Mouse (Mus musculus): ENCODE results near the gene Dusp6.

The Dusp6 gene

GRCm38 (mm10) chr10:99244655-99245260 is 18.3 kb upstream of the Dusp6 start:
- ATAC-seq (ENCODE audit: insufficient number of reproducible peaks, low FRiP score, low TSS enrichment): no peak

- ATAC-seq (ENCODE audit: insufficient number of reproducible peaks, low FRiP score, low TSS enrichment): no peak
Observed at GRCm38 (mm10) chr10:99246797-99247508, 16.1 kb upstream of the Dusp6 start.

GRCm38 (mm10) chr10:99250874-99251281 is 12.2 kb upstream of the Dusp6 start:
- ATAC-seq (ENCODE audit: insufficient number of reproducible peaks, low FRiP score, low TSS enrichment): 0 out of 2 replicates have a peak, but pooled peaks have one; percentile 27

GRCm38 (mm10) chr10:99253412-99253811 is 9.6 kb upstream of the Dusp6 start:
- no peak for ATAC-seq (ENCODE audit: insufficient number of reproducible peaks, low FRiP score, low TSS enrichment)

GRCm38 (mm10) chr10:99255830-99256570 is 7.0 kb upstream of the Dusp6 start:
- ATAC-seq (ENCODE audit: insufficient number of reproducible peaks, low FRiP score, low TSS enrichment): no peak

- ATAC-seq (ENCODE audit: insufficient number of reproducible peaks, low FRiP score, low TSS enrichment): no peak
Observed at GRCm38 (mm10) chr10:99257531-99257930, 5.5 kb upstream of the Dusp6 start.

GRCm38 (mm10) chr10:99259840-99260239 is 3.2 kb upstream of the Dusp6 start:
- no peak for ATAC-seq (ENCODE audit: insufficient number of reproducible peaks, low FRiP score, low TSS enrichment)

GRCm38 (mm10) chr10:99261151-99261635 is 1.8 kb upstream of the Dusp6 start:
- ATAC-seq (ENCODE audit: insufficient number of reproducible peaks, low FRiP score, low TSS enrichment): peak; percentile 34

- peak; percentile 43 for ATAC-seq (ENCODE audit: insufficient number of reproducible peaks, low FRiP score, low TSS enrichment)
Observed at GRCm38 (mm10) chr10:99261636-99262318, 1.3 kb upstream of the Dusp6 start.

- ATAC-seq (ENCODE audit: insufficient number of reproducible peaks, low FRiP score, low TSS enrichment): no peak
Observed at GRCm38 (mm10) chr10:99262319-99262866, 638 bp upstream of the Dusp6 start.

- ATAC-seq (ENCODE audit: insufficient number of reproducible peaks, low FRiP score, low TSS enrichment): no peak
Observed at GRCm38 (mm10) chr10:99263419-99264221, 589 bp downstream of the Dusp6 start.

GRCm38 (mm10) chr10:99264301-99265010 is 1.4 kb downstream of the Dusp6 start:
- no peak for ATAC-seq (ENCODE audit: insufficient number of reproducible peaks, low FRiP score, low TSS enrichment)

- no peak for ATAC-seq (ENCODE audit: insufficient number of reproducible peaks, low FRiP score, low TSS enrichment)
Observed at GRCm38 (mm10) chr10:99265011-99265694, 2.1 kb downstream of the Dusp6 start.

GRCm38 (mm10) chr10:99266025-99266424 is 3.0 kb downstream of the Dusp6 start:
- no peak for ATAC-seq (ENCODE audit: insufficient number of reproducible peaks, low FRiP score, low TSS enrichment)

GRCm38 (mm10) chr10:99267621-99268020 is 4.6 kb downstream of the Dusp6 start:
- ATAC-seq (ENCODE audit: insufficient number of reproducible peaks, low FRiP score, low TSS enrichment): no peak

- ATAC-seq (ENCODE audit: insufficient number of reproducible peaks, low FRiP score, low TSS enrichment): no peak
Observed at GRCm38 (mm10) chr10:99268421-99269300, 5.6 kb downstream of the Dusp6 start.

GRCm38 (mm10) chr10:99269301-99269701 is 6.3 kb downstream of the Dusp6 start:
- ATAC-seq (ENCODE audit: insufficient number of reproducible peaks, low FRiP score, low TSS enrichment): no peak

Measured in cerebellum, adult (tissue).